Mouse (Mus musculus): ENCODE results near the gene Ak8. TPM values are rescaled to one million over a fixed set of nuclear protein-coding genes. Genes with fewer than 3 reads are reported as not detected.

Ak8 gene
- total and polyA plus RNA-seq, 2 experiments from 2014 or later: 1.6 to 3.3 TPM

DNA sequence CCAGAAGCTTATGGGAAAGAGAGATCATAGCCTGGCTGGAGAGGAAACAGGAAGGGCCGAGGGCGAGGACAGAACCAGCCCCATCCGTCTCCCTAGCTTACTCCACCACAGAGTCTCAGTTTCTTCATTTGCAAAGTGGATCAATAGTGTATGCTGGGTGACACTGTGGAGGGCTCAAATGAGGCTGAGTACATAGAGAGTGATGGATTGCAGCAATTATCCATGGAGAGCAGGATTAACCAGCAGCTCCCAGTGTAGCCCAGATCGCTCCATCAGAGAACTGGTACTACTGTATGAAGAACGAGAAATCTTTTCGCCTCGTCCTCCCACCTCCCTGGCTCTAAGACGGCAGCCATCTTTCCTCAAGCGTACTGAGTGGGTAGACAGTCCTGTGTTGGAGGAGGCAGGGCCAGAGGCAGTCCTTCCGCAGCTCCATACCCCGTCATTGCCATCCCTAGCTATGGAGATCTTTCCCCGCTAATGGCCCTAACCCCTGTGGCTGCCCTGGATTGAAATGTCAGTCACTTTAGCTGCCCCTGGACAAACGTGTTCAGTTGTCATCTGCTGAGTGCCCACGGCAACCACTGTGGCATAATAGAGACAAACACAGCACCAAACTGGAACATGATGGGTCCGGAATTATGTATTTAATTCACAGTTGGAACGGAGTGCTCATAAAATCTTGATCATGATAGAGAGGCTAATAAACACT lies 86.5 kb downstream of the Ak8 start:
- H3K27me3 ChIP-seq (ENCODE audit: insufficient read depth, low read length): no peaks in the 10 kb centered on the region
- H3K4me3 ChIP-seq (ENCODE audit: low read length): no peak overlapping the region
- TF ChIP-seq CTCF (IDR thresholded peaks at IDR 0.05; ENCODE audit: low read depth): no peak
- ATAC-seq: peak; percentile 59
- no peaks in the 10 kb centered on the region for H3K9me3 ChIP-seq (ENCODE audit: low read length)
- peak; percentile 8 for DNase-seq (ENCODE audit: low spot score)
- H3K27ac ChIP-seq: no peak overlapping the region
- H3K36me3 ChIP-seq (ENCODE audit: insufficient read depth, low read length): no peaks in the 10 kb centered on the region
- no peak overlapping the region for H3K4me2 ChIP-seq (ENCODE audit: low read depth, low read length)
- H3K9ac ChIP-seq (replicated peaks; ENCODE audit: low read length): no peak overlapping the region
- WGBS: 53% methylated on average over 16 of the region's 16 CpGs
- H3K4me1 ChIP-seq (ENCODE audit: insufficient read depth, low read length): no peaks in the 10 kb centered on the region

- Histone ChIP-seq H3K4me3 (ENCODE audit: low read length) (no peak overlapping the region), H3K27me3 (ENCODE audit: insufficient read depth, low read length) (no peaks in the 10 kb centered on the region), H3K27ac (no peak overlapping the region), H3K9me3 (ENCODE audit: low read length) (no peaks in the 10 kb centered on the region), H3K9ac (replicated peaks; ENCODE audit: low read length) (no peak overlapping the region), H3K4me1 (ENCODE audit: insufficient read depth, low read length) (no peaks in the 10 kb centered on the region), H3K36me3 (ENCODE audit: insufficient read depth, low read length) (no peaks in the 10 kb centered on the region), H3K4me2 (ENCODE audit: low read depth, low read length) (no peak overlapping the region)
- DNase-seq (ENCODE audit: low spot score) (peak; percentile 48), ATAC-seq (peak; percentile 69)
- 44% methylated on average over 6 of the region's 6 CpGs for WGBS
- no peak for TF ChIP-seq CTCF (IDR thresholded peaks at IDR 0.05; ENCODE audit: low read depth)
Observed at GRCm38 (mm10) chr2:28787067-28787619, 87.2 kb downstream of the Ak8 start.

- peak; percentile 89 for ATAC-seq
- Histone ChIP-seq H3K4me3 (ENCODE audit: low read length) (no peak overlapping the region), H3K4me1 (ENCODE audit: insufficient read depth, low read length) (0 out of 2 replicates have a peak, but pooled peaks cover 4% of the 10 kb centered on the region), H3K9ac (replicated peaks; ENCODE audit: low read length) (no peak overlapping the region), H3K9me3 (ENCODE audit: low read length) (no peaks in the 10 kb centered on the region), H3K36me3 (ENCODE audit: insufficient read depth, low read length) (no peaks in the 10 kb centered on the region), H3K4me2 (ENCODE audit: low read depth, low read length) (peak overlapping the region; percentile 44), H3K27ac (peak overlapping the region; percentile 63; the same call in 1 of the 2 replicates), H3K27me3 (ENCODE audit: insufficient read depth, low read length) (no peaks in the 10 kb centered on the region)
- peak; percentile 87 for DNase-seq (ENCODE audit: low spot score)
- WGBS: 23% methylated on average over 5 of the region's 6 CpGs
- TF ChIP-seq CTCF (IDR thresholded peaks at IDR 0.05; ENCODE audit: low read depth): no peak
Observed at GRCm38 (mm10) chr2:28792931-28793610, 93.1 kb downstream of the Ak8 start.

DNA sequence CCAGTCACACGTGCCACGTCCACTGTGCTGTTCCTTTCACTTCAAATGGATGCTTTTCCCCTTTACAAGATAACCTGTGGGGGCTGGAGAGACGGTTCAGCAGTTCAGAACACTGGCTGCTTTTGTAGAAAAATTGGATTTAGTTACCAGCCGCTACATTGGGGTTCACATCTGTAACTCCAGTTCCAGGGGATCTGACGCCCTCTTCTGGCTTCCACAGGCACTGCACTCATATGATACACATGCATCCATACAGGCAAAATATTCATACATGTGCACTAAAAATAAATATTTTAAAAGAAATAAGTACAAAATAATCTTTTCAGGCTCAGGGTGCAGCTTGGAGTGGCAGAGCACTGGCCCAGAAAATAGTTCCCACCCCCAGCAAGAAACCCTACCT lies 94.7 kb downstream of the Ak8 start:
- no peak for DNase-seq (ENCODE audit: low spot score)
- Histone ChIP-seq H3K27me3 (ENCODE audit: insufficient read depth, low read length) (no peaks in the 10 kb centered on the region), H3K36me3 (ENCODE audit: insufficient read depth, low read length) (no peaks in the 10 kb centered on the region), H3K9ac (replicated peaks; ENCODE audit: low read length) (no peak overlapping the region), H3K4me2 (ENCODE audit: low read depth, low read length) (no peak overlapping the region), H3K4me1 (ENCODE audit: insufficient read depth, low read length) (0 out of 2 replicates have a peak, but pooled peaks cover 4% of the 10 kb centered on the region), H3K4me3 (ENCODE audit: low read length) (no peak overlapping the region), H3K27ac (no peak overlapping the region), H3K9me3 (ENCODE audit: low read length) (no peaks in the 10 kb centered on the region)
- WGBS: 84% methylated on average over 5 of the region's 5 CpGs
- no peak for ATAC-seq
- TF ChIP-seq CTCF (IDR thresholded peaks at IDR 0.05; ENCODE audit: low read depth): peak; percentile 50

DNA sequence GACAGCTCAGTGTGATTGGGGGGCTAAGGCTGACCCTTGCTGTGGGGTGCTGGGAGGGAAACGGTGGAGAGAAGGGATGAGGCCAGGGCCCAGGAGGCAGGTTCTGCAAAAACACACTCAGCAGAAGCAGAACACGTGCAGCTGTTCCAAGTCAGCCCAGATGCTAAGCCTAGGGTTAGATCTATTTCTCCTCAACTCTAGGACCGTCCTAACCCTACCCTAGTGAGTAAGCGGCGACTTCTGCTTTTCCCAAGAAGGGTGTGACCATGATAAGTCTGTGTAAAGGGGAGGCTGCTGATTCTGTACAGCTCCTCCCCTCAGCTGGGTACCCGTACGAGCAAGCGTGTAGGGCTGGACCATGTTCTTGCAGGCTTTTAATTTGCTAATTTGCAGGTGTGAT lies 96.3 kb downstream of the Ak8 start:
- Histone ChIP-seq H3K27ac (no peak overlapping the region), H3K9me3 (ENCODE audit: low read length) (no peaks in the 10 kb centered on the region), H3K4me2 (ENCODE audit: low read depth, low read length) (no peak overlapping the region), H3K4me3 (ENCODE audit: low read length) (no peak overlapping the region), H3K36me3 (ENCODE audit: insufficient read depth, low read length) (no peaks in the 10 kb centered on the region), H3K4me1 (ENCODE audit: insufficient read depth, low read length) (0 out of 2 replicates have a peak, but pooled peaks cover 4% of the 10 kb centered on the region), H3K27me3 (ENCODE audit: insufficient read depth, low read length) (no peaks in the 10 kb centered on the region), H3K9ac (replicated peaks; ENCODE audit: low read length) (no peak overlapping the region)
- TF ChIP-seq CTCF (IDR thresholded peaks at IDR 0.05; ENCODE audit: low read depth): no peak
- ATAC-seq (no peak), DNase-seq (ENCODE audit: low spot score) (no peak)
- 74% methylated on average over 8 of the region's 8 CpGs for WGBS

DNA sequence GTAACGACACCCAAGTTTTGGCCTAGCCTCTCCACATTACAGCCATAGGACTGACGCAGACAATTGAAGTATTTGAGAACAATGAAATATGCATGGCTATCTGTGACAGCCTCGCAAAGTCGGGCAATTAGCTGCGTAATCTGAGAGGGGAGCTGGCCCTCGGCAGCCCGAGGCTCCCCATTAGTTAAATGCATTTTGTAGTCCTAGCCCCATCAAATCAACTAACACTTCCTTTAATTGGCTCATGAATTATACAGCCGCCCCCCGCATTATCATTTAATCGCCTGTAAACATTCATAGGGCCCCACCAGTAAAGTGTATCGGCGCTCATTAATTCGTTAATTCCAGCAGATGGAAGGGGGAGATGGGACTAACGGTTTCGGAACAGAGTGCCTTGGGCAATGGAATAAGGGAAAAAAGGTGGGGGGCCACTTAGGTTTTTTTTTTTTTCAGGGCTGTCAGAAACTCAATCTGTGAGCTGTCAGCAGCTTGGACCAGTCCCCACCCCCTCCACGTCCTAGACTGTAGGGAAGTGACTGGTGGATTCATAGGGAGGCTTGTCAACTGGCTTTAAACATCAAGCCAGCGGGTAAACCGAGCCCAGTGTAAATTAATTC lies 97.6 kb downstream of the Ak8 start:
- no peak for TF ChIP-seq CTCF (IDR thresholded peaks at IDR 0.05; ENCODE audit: low read depth)
- Histone ChIP-seq H3K9ac (replicated peaks; ENCODE audit: low read length) (no peak overlapping the region), H3K36me3 (ENCODE audit: insufficient read depth, low read length) (no peaks in the 10 kb centered on the region), H3K4me1 (ENCODE audit: insufficient read depth, low read length) (0 out of 2 replicates have a peak, but pooled peaks cover under 1% of the 10 kb centered on the region), H3K27ac (no peak overlapping the region), H3K27me3 (ENCODE audit: insufficient read depth, low read length) (no peaks in the 10 kb centered on the region), H3K4me3 (ENCODE audit: low read length) (no peak overlapping the region), H3K9me3 (ENCODE audit: low read length) (no peaks in the 10 kb centered on the region), H3K4me2 (ENCODE audit: low read depth, low read length) (no peak overlapping the region; the same call in 1 of the 2 replicates)
- peak; percentile 12 for DNase-seq (ENCODE audit: low spot score)
- 29% methylated on average over 18 of the region's 18 CpGs for WGBS
- no peak for ATAC-seq
